Mouse (Mus musculus) thymus, postnatal 4 days (tissue): ENCODE measurements around the gene Tubb3.

Experiments used
- DNase-seq: peaks from one replicate; pipeline ENCODE4 v3.0.0; 2021

Gene Tubb3

DNA sequence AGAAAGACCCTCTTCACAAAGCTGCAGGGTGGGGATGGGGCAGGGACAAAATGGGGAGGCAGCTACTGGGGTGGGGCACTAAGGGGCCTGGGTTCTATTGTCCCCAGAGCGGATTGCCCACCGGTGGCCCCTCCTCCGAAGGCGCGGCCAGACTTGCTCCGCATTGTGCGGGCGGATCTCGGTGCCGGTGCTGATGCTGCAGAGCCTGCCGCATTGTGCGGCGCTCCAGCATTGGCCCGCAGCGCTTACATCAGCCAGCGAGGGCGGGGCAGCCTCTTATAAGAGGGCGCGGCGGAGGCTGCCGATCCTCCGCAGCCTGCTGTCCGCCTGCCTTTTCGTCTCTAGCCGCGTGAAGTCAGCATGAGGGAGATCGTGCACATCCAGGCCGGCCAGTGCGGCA lies at the start of gene Tubb3:
Gene Tubb3 (plus strand): TSS at position 179 of the 400 bp plus-strand sequence.
- DNase-seq = peak; percentile 72

DNA sequence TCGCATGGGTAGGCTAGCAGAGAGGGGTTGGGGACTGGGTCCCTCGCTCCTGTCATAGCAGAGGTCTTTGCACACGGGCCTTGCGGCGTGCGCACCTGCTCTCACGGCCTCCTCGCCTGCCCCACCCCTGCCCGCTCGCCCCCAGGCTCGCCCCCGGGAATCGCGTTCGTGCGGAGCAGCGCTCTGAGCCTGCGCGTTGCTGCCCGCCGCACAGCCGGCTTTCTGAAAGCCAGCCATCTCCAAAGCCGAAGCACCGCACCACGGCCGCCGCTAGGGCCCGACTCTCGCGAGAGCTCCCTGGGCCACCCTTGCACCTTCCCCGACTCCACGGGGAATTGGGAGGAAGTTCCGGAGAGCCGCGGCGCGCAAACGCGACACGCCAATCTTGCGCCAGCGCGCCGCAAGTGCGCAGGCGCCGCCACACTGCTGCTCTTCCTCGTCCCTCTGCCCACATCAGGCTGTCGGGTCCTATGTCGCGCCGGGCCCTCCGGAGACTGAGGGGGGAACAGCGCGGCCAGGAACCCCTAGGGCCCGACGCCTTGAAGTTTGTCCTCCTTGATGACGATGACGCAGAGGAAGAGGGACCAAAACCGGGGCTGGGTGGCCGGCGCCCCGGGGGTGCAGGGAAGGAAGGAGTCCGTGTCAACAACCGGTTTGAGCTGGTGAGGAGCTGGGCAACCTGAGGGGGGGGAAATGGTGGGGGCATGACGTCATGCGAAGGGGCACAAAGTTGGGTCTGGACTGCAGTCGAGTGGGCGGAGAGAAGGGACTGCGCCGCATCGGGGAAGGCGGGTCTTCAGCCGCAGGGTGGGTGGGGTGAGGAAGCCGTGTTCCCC lies 37.6 kb upstream of the Tubb3 start, which contains the start of gene Tcf25:
Gene Tcf25 (plus strand): TSS at position 351 of the 836 bp plus-strand sequence.
- peak; percentile 96 for DNase-seq

DNA sequence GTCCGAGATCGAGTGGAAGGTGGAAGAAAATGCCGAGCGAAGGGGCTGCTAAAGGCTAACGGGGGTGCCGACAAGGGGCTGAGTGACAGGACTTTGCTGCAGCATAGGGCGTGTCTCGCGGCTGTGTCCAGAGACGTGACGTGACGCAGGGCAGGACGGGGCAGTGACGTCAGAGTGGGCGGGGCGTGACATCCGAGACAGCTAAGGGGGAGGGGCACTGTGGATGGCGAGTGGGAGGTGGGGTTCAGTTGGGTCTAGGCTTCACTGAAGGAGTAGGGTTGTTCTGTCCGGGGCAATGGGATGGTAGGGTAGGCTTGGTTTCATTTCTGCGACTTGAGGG lies 37.0 kb upstream of the Tubb3 start:
- peak; percentile 99 for DNase-seq

DNA sequence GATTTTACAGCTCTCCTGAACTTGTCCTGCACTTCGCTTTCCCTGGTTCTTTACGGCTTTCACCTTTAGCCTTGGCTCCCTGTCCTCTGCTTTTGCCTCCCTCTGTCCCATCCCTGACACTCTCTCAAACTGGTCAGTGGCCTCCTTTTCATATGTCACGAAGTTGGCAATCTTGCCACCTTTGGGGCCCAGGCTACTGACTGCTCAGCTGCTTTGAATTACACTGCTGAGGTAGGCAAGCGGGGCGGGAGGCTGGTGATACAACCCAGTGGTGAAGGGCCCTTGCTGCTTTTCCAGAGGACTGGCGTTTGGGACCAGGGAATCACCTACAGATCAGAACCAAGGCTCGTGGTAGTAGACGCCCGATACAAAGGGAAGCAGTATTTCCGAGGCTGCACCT lies 35.5 kb upstream of the Tubb3 start:
- DNase-seq = no peak

DNA sequence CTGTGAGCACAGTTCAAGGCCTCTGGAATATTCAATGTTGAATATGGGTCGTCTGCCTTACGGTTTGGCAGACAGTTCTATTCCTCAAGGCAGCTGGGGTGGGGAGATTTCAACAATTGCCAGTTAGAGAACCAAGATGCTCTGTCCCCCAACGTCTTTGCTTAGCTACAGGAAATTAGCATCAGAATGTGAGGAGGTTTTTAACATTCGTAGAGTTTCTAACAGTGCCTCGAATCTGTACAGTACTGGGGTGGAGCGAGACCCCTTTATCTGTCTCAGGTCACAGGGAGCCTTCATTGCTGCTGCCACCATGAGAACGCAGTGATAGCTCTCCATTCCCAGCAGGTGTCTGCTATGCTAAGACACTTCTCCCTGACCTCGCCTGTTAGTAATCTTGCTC lies 35.1 kb upstream of the Tubb3 start:
- no peak for DNase-seq

DNA sequence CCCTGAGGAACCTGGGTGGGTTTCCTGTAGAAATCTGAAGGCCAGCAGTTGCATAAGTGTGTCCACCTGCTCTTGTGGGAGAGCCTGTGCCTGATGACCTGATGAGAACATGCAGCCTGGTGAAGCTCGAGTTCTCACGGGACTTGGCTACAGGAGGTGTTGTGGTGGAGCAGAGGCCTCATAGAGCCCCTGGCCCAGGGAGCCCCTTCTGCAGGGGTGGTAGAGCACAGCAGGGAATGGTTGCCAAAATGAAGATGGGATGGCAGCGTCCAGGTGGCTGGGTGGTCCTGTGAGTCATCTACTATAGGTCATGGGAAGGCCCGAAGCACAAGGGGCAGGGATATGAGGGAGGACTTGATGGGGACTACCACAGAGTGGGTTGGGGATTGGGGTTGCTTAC lies 29.5 kb upstream of the Tubb3 start:
- DNase-seq = no peak

DNA sequence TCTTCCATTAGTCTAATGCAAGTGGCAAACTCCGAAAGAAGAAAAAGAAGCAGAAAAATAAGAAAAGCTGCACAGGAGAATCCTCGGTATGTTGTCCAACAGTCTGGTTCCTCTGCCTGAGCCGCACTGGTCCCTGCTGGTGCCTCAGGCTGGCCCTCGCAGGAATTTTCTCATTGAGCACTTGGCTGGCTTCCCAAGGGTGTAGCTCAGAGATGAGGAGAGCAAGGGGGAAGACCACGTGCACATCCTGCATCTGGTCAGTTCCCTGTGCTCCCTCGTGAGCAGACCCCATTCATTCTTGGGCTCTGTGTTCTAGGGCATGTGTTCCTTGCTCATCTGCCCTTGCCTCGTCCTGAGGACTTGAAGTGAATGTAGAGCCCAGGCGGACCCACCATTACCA lies 28.7 kb upstream of the Tubb3 start:
- no peak for DNase-seq

DNA sequence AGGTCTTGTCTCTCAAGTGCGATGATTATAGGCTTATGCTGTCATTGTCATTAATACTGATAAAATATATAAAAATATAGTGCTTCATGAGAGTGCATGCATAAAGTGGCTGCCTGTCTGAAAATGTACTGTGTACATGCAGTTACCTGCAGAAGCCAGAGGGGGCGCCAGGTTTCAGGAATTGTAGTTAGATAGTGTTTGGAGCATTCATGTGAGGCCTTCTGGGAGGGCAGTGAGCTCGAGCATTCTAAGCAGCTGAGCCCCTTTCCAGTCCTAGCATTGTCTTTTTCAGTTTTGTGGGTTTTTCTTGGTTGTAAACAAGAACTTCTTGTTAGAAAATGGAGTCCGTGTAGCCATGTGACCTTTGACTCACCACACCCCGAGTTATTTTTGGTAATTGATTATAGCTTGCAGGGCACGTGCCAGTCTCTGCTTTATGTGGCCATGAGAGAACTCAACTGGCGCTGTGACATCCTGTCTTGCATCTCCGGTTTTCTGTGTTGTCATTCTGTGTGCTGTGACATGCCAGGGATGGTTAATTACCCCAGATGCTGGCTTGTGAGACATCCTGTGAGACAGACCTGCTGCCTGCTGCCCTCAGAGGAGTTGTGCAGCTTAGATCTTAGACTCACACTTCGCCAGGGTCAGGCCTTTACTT lies 26.2 kb upstream of the Tubb3 start:
- DNase-seq = peak; percentile 81

DNA sequence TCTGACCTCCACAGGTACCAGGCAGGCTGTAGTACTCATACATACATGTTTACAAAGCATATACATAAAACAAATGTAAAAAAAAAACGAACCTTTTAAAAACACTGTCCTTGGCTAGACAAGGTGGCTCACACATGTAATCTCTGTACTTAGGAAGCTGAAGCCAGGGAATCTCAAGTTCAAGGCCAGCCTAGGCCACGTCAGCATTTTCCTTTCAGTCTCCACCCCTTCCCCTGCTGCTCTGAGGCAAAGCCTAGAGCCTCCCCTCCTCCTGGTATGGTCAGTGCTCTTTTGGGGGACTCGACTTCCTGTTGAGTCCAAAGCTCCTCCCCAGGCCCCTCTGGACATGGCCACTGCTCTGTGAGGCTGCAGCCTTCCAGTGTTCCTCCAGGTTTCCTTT lies 24.2 kb upstream of the Tubb3 start:
- no peak for DNase-seq

DNA sequence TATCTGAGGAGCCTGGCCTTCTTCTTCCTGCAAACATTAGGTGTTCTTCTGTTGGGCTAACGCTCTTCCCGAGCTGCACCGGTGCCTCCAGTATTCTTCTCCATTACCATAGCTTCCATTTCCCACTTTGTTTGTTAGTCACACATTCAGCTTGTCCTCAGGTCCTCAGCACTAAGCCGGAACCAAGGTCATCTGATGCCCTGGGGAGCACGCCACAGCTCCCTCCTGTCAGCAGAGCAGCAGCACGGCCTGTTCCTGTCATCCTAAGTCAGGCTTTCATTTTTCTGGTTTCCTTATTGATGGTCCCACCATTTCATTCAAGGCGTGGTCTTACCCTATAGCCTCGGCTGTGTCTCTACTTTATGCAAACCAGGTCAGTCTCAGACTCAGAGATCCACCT lies 23.4 kb upstream of the Tubb3 start:
- no peak for DNase-seq

DNA sequence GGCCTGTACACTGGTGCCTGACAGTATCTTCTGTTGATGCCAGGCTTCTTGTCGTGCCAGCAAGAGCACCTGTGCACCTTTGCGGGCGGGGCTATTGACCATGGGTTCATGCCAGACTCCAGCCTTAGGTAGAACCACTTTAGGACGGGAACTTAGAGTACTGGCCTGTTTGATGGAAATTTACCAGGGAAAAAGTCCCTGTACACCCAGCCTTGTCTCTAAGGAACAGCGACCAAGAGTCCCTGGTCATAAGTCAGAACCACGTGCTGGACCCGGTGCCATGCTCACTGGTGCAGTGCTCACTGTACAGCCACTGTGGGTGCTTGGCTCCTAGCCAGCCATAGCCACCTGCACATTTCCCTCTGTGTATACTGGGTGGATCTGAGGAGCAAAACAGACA lies 22.2 kb upstream of the Tubb3 start:
- no peak for DNase-seq

DNA sequence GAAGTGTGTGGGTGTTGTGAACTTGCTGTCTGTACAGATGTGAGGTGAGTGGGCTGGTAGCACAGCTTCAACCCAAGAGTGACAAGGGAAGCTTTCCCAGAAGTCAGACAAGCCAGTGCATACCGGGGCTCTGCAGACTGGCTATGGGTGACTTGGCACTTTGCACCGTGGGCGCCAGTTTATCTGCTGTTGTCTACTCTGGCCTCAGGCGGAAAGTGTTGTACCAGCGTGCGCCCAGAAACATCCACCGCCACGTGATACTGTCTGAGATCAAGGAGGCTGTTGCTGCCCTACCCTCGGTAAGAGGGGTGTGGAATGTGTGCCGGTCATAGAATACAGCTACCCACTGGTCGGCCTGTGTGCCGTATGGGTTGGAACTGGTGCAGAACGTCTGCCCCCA lies 12.9 kb upstream of the Tubb3 start:
- DNase-seq = peak; percentile 22

DNA sequence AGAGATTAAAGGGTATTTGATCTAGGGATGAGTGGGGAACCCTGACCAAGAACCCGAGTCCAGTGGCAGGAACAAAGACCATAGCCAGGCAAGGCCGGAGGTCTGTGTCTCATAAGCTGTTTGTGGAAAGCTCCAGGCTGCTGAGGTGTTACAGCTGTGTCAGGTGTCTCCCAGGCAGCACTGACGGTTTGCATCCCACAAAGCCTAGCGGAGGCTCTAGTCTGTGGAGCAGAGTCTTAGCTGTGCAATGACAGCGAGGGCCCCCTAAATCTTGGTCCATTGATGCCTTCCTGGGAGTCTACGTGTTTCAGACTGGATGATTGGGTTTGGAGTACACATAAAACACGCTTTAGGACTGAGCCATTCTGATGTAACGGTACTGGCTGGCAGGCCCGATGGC lies 9.3 kb upstream of the Tubb3 start:
- peak; percentile 56 for DNase-seq

DNA sequence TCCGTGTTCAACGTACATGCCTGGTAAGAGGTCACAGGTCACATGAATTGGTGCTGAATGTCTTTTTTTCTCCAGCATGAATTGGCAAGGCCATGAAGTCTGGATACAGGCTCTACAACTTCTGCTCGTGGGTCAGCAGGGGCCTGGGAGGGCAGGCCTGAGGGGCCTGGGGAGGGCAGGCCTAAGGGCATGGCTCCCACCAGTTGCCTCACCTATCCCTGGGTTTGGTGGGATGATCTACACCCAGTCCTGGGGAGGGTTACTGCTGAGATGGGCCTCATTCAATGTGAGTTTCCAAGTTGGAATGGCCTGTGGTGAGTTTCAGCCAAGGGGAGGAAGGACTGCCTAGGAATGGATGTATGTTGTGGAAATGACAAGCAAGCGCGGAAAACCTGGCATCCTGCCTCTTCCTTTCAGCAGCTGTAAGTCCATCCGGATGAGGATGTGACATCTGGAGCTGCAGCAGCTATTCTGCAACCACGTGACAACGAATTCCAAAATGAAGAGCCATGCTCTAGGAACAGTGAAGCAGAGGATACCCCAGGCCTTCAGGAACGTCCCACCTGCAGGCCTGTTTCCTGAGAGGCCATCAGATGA lies 8.4 kb upstream of the Tubb3 start:
- DNase-seq = peak; percentile 25

DNA sequence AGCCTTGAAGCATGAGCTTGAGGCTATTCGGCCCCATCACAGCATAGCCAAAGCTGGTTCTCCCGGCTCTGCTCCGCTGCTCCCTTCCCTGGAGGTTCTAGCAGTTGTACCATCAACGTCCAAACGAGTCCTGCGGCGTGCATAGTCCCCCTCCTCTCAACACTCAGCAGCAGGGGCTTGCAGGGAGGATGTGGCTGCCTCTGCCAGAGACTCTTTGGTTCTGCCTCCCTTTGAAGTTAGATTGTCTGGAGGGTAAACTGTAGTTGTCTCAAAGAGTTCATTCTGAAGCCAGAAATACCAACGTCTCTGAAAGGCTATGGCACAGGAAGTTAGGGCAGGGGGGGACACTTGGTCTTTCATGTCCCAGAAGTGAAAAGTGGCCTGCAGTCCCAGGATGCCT lies 6.7 kb upstream of the Tubb3 start:
- peak; percentile 77 for DNase-seq

DNA sequence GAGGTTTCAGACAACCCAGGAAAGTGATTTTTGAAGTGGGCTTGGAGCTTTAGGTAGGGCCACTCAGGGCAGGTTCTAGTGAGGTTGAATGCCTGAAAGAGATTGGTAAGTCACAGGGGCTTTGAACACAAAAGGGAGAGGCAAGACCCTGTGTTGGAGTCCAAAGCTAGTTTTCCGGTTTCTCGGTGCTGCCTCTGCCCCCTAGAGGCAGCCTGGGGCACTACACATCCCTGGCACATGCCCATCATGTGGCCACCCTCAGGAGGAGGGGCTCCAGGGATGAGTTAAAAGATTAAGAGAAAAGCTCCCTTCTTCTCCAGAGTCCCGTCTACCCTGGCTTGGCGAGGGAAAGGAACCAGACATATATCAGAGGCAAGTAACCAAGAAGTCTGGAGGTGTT lies 4.4 kb upstream of the Tubb3 start, which contains the start of gene Mc1r:
Gene Mc1r (plus strand): TSS at position 322 of the 400 bp plus-strand sequence.
- peak; percentile 86 for DNase-seq

DNA sequence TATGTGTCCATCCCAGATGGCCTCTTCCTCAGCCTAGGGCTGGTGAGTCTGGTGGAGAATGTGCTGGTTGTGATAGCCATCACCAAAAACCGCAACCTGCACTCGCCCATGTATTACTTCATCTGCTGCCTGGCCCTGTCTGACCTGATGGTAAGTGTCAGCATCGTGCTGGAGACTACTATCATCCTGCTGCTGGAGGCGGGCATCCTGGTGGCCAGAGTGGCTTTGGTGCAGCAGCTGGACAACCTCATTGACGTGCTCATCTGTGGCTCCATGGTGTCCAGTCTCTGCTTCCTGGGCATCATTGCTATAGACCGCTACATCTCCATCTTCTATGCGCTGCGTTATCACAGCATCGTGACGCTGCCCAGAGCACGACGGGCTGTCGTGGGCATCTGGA lies 3.6 kb upstream of the Tubb3 start:
- DNase-seq = peak; percentile 22

DNA sequence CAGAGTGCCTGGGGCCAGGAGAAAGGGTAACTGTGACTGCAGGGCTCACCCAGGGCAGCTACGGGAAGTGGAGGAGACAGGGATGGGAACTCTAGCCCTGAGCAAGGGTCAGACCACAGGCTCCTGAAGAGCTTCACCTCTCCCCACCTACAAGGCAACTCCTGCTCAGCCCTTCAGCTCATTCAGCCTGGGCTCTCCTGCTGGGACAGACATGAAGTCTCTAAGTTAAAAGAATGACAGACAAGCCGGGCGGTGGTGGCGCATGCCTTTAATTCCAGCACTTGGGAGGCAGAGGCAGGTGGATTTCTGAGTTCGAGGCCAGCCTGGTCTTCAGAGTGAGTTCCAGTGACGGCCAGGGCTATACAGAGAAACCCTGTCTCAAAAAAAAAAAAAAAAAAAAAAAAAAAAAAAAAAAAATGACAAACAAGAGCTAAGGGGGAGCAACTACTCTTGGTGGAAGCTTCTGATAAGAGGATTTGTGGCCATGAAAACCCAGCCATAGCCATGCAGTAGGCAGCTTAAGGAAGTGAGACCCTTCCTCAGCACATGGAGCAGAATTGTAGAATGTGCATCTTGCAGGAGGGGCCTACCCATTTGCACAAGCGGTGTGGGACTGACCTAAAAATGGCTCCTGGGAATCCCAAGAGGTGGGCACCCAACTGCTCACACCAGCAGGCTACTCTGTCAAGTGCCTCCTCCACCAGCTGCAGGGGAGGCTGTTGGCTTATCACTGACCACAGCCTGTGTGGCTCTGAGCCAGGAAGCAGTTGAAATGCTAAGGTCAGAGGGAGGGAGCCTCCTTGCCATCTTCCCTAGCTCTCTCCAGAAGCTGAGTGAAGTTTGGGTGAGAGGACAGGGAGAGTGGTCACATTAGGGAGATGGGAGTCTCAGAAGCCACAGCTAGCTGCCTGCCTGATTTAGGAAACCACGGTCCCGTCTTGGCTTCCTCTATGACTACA lies 2.4 kb upstream of the Tubb3 start:
- DNase-seq = peak; percentile 26

DNA sequence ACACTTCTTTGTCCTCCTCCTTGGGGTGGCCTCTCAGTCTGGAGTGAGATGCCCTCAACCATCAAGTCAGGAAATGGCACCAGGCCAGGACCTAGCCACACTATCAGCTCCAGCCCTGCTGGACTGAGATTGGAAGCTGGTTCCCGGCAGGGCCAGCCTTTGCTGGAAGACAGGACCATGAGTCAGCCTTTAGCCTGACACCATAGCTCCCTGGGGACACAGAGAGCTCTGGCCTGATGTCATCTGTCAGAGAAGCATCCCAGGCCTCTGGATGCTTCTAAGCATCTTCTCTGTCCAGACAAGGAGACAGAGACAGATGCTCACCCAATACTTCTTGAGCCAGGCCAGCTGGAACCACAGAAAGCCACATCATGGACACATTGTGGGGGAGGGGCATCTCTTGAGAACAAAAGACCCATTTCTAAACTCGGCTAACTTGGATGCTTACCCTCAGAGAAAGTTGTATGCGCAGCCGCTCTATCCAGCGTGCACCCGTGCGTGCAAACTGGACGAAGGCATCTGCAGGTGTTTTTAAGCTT lies 1.1 kb upstream of the Tubb3 start:
- DNase-seq = no peak

DNA sequence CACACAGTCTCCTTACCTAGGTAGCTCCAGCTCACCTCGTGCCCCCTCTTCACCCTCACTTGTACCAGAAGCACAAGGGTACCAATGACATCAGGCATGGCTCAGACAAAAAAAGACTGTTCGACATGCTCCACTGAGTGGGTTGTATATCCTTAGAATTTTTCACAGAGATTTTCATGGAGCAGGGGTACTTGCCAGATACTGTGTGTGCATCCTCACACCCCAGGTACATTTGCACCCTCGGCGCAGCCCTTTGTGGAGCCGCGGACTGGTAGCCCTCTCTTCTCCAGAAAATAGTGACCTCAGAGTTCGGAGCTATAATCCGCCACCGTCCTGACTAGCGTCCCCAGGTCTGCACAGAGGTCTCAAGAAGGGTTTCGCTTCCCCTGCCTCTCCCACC lies 436 bp upstream of the Tubb3 start:
- DNase-seq = no peak

DNA sequence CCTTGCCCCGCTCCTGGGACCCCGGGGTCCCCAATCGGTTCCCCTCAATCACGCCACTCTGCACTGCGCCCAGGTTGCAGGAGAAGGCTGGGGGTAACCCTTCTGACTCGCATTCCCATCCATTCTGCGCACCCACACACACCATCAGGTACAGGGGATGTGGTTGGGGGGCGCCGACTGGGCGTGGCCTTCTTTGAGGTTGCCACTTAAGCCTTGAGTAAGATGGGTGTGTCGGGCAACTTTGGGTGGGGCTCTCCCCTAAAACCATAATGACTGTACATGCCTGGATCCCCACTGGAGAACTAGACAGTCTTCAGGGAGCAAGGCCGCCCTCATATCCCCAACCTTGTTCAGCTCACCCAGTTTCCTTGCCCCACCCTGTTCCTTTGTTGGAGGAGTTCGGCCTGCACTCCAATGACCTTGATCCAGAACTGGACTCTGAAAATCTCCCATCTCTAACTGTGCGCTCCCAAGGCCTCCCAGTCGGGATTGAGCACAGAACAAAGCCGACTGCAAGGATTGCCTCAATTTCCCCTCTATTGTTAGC lies 630 bp downstream of the Tubb3 start:
- peak; percentile 66 for DNase-seq

DNA sequence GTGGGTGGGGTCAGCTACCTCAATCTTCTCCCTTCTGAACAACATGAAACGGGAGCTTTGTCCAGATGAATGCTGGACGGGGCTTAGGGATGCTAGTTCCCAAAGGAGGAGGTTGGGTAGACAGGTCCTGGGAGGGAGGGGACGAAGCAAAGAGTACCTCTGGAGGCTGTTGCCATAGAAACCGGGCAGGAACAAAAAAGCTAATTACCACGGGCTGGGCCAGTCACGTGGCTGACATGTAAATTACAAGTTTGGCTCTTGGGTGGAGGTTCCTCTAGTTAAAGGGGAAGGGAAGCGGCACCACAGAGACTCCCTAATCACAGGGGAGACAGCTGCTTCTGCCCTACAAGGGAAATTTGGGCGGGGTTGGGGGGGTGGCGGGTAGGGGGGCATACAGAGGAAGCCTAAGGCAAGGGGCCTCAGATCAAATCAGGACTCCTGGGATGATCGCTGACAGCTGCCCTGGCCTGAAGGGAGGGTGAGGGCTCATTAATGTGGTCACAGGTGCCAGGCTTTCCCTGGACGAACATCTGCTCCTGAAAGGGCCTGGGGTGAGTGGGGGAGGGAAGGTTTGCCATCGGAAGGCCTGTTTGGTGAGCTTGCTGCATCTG lies 1.4 kb downstream of the Tubb3 start:
- DNase-seq = peak; percentile 42
